Mouse (Mus musculus): ENCODE results near the gene Ccrl2. TPM values are rescaled to one million over a fixed set of nuclear protein-coding genes. Genes with fewer than 3 reads are reported as not detected.
A peak's percentile ranks its signal among the peaks of the same experiment; 100 is the strongest.

The Ccrl2 gene
- total and polyA plus RNA-seq, 3 experiments, result 0.19 to 0.75 TPM; not detected in 1

GRCm38 (mm10) chr9:111085329-111085728 lies 28.0 kb upstream of the Ccrl2 start:
- Histone ChIP-seq H3K27ac (ENCODE audit: control insufficient read depth, low read depth, low read length) (no peak overlapping the region; the same call in 1 of the 2 replicates), H3K36me3 (ENCODE audit: control insufficient read depth in 1 of 2, insufficient read depth in 2 of 2, low read length in 2 of 2) (peaks cover 0 to 19% of the 10 kb centered on the region in 2 experiments; a peak in 2 of 4 replicates)

DNA sequence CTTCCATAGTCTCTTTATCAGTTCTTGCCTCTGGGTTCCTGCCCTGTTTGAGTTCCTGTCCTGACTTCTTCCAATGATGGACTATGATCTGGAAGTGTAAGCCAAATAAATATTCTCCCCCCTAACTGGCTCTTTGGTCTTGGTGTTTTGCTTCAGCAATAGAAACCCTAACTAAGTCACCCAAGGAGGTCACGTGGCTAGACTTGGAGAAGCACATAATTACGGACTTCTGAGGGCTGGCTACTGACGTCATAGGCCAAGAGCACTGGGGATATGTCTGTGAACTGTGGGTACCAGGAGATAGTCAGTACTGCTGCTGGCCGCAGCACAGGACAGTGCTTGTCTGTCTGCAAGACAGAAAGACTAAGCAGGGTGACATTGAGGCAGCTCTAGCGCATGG lies 24.4 kb upstream of the Ccrl2 start:
- Histone ChIP-seq H3K27ac (ENCODE audit: control insufficient read depth, low read depth, low read length) (no peak overlapping the region), H3K36me3 (ENCODE audit: control insufficient read depth in 1 of 2, insufficient read depth in 2 of 2, low read length in 2 of 2) (peaks cover 0 to 4% of the 10 kb centered on the region in 2 experiments; a peak in 2 of 4 replicates), H3K4me3 (ENCODE audit: control insufficient read depth in 1 of 2, insufficient read depth in 1 of 2, low read depth in 2 of 2, low read length in 2 of 2) (no peak overlapping the region), H3K4me1 (ENCODE audit: control insufficient read depth in 1 of 2, insufficient read depth in 2 of 2, low read length in 2 of 2) (peaks cover 4 to 6% of the 10 kb centered on the region in 2 experiments; a peak in 3 of 4 replicates), H3K79me2 (ENCODE audit: control insufficient read depth, insufficient read depth, low read length, poor library complexity) (no peaks in the 10 kb centered on the region), H3K9ac (ENCODE audit: control insufficient read depth, low read depth, low read length, poor library complexity, severe bottlenecking) (no peak overlapping the region), H3K27me3 (ENCODE audit: control insufficient read depth in 1 of 2, insufficient read depth in 2 of 2, low read length in 2 of 2) (no peaks in the 10 kb centered on the region), H3K9me3 (replicated peaks; ENCODE audit: insufficient read depth, low read length) (no peaks in the 10 kb centered on the region)
- DNase-seq (ENCODE audit: low read depth, low spot score), result no peak
- no peak for TF ChIP-seq TBP (IDR thresholded peaks at IDR 0.05; ENCODE audit: low read depth, low read length)
- no peak for TF ChIP-seq USF2 (IDR thresholded peaks at IDR 0.05; ENCODE audit: borderline replicate concordance in 1 of 2, insufficient read depth in 1 of 2, low read depth in 1 of 2, low read length in 2 of 2)
- no peak for TF ChIP-seq RCOR1 (IDR thresholded peaks at IDR 0.05; ENCODE audit: low read depth, low read length)
- TF ChIP-seq MXI1 (IDR thresholded peaks at IDR 0.05; ENCODE audit: low read depth, low read length), result no peak
- TF ChIP-seq KAT2A (conservative IDR thresholded peaks at IDR 0.05; ENCODE audit: low read depth, low read length), result no peak
- TF ChIP-seq SIN3A (IDR thresholded peaks at IDR 0.05; ENCODE audit: low read length), result no peak
- no peak for TF ChIP-seq MYB (IDR thresholded peaks at IDR 0.05; ENCODE audit: low read depth, low read length)
- TF ChIP-seq POLR2AphosphoS2 (IDR thresholded peaks at IDR 0.05; ENCODE audit: low read length), result no peak

More at GRCm38 (mm10) chr9:111085329-111085728, 28.0 kb upstream of the Ccrl2 start:
- no peak for DNase-seq (ENCODE audit: low read depth, low spot score)
- no peaks in the 10 kb centered on the region for H3K9me3 ChIP-seq (replicated peaks; ENCODE audit: insufficient read depth, low read length)
- peak overlapping the region; percentile 37 to 41; a peak in 2 of 4 replicates for H3K4me3 ChIP-seq (ENCODE audit: control insufficient read depth in 1 of 2, insufficient read depth in 1 of 2, low read depth in 2 of 2, low read length in 2 of 2)
- H3K27me3 ChIP-seq (ENCODE audit: control insufficient read depth in 1 of 2, insufficient read depth in 2 of 2, low read length in 2 of 2), result no peaks in the 10 kb centered on the region
- H3K4me1 ChIP-seq (ENCODE audit: control insufficient read depth in 1 of 2, insufficient read depth in 2 of 2, low read length in 2 of 2), result peaks cover 7 to 37% of the 10 kb centered on the region in 2 experiments
- H3K79me2 ChIP-seq (ENCODE audit: control insufficient read depth, insufficient read depth, low read length, poor library complexity), result no peaks in the 10 kb centered on the region
- TF ChIP-seq MYB (IDR thresholded peaks at IDR 0.05; ENCODE audit: low read depth, low read length) (no peak), MYC (IDR thresholded peaks at IDR 0.05; ENCODE audit: low read depth, low read length) (no peak), CTCF (IDR thresholded peaks at IDR 0.05 in 2 of 3, conservative IDR thresholded peaks at IDR 0.05 in 1 of 3; ENCODE audit: control insufficient read depth in 1 of 3, insufficient read depth in 1 of 3, low read depth in 2 of 3, low read length in 3 of 3, poor library complexity in 1 of 3, severe bottlenecking in 1 of 3) (no peak), NELFE (IDR thresholded peaks at IDR 0.05; ENCODE audit: low read depth, low read length) (no peak), EP300 (IDR thresholded peaks at IDR 0.05; ENCODE audit: low read depth in 1 of 2, low read length in 2 of 2) (no peak), RAD21 (IDR thresholded peaks at IDR 0.05; ENCODE audit: low read depth, low read length) (no peak), CHD2 (IDR thresholded peaks at IDR 0.05; ENCODE audit: low read length) (no peak), ETS1 (IDR thresholded peaks at IDR 0.05; ENCODE audit: low read depth, low read length) (no peak), JUND (IDR thresholded peaks at IDR 0.05; ENCODE audit: low read depth, low read length) (no peak), MAX (IDR thresholded peaks at IDR 0.05; ENCODE audit: low read length) (no peak), GATA1 (IDR thresholded peaks at IDR 0.05; ENCODE audit: low read depth, low read length) (no peak), SMC3 (IDR thresholded peaks at IDR 0.05; ENCODE audit: low read depth, low read length) (no peak), USF2 (IDR thresholded peaks at IDR 0.05; ENCODE audit: borderline replicate concordance in 1 of 2, insufficient read depth in 1 of 2, low read depth in 1 of 2, low read length in 2 of 2) (no peak), KAT2A (conservative IDR thresholded peaks at IDR 0.05; ENCODE audit: low read depth, low read length) (no peak), HCFC1 (IDR thresholded peaks at IDR 0.05; ENCODE audit: low read depth, low read length) (no peak), SIN3A (IDR thresholded peaks at IDR 0.05; ENCODE audit: low read length) (no peak)
- H3K9ac ChIP-seq (ENCODE audit: control insufficient read depth, low read depth, low read length, poor library complexity, severe bottlenecking), result no peak overlapping the region

Data from MEL (cell line).